Mouse (Mus musculus): Measurements from ENCODE around the gene Pemt. TPM values are rescaled to one million over a fixed set of nuclear protein-coding genes. Genes with fewer than 3 reads are reported as not detected.

The Pemt gene
- polyA plus RNA-seq, 1 experiment from 2014 or later: 6.1 TPM

DNA sequence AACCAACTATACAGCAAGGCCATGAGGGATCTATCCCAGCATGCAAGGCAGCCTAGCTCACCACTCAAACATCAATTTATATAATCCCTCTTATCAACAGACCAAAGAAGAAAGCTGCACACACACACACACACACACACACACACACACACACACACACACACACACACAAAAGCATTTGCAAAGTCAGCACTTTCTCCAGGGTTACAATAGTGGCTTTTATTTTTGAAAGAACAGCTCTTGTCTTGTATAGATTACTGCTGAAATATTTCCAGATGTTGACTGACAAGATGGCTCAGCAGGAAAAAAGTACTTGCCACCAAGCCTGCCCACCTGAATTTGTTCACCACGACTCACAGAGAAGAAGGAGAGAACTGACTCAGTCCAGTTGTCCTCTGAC is 19.0 kb upstream of the Pemt start:
- 68% methylated on average over 1 of the region's 1 CpGs for WGBS
- Histone ChIP-seq H3K9me3 (ENCODE audit: control insufficient read depth, low read length) (no peaks in the 10 kb centered on the region), H3K4me3 (ENCODE audit: low read depth, low read length) (no peak overlapping the region), H3K9ac (ENCODE audit: low read length) (no peak overlapping the region), H3K4me1 (ENCODE audit: control insufficient read depth, insufficient read depth, low read length) (no peaks in the 10 kb centered on the region), H3K27me3 (ENCODE audit: control insufficient read depth, insufficient read depth, low read length) (no peaks in the 10 kb centered on the region), H3K36me3 (ENCODE audit: control insufficient read depth, insufficient read depth, low read length) (no peaks in the 10 kb centered on the region), H3K27ac (replicated peaks; ENCODE audit: low read depth, low read length) (no peak overlapping the region), H3K4me2 (ENCODE audit: low read depth, severe bottlenecking) (no peak overlapping the region)
- DNase-seq (ENCODE audit: low spot score) (no peak), ATAC-seq (ENCODE audit: insufficient number of reproducible peaks, low FRiP score, low TSS enrichment, low read depth) (no peak)

DNA sequence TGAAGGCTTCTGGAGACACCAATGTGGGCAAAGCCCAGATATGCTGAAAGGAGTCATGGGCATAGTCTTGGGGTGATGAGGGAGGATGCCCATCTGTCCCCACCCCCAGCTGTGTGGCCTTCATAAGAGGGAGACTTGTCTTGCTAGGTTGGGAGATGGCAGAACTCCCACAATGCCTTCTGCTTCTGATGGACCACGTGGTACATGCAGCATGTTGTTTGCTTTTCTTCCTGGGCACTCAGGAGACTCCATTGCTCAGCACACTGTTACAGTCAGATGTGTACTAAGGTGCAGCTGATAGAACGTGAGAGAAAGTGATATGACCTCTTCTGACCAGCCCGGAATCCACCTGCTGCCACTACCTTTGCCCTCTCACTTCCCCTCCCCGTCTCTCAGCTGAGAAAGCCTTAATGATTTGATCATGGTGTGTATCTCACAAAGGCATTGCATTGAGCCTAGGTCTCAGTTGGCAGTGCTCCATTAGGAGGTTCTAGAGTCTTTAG is 15.3 kb upstream of the Pemt start:
- DNase-seq (ENCODE audit: low spot score) (no peak), ATAC-seq (ENCODE audit: insufficient number of reproducible peaks, low FRiP score, low TSS enrichment, low read depth) (no peak)
- 82% methylated on average over 4 of the region's 4 CpGs for WGBS
- Histone ChIP-seq H3K9me3 (ENCODE audit: control insufficient read depth, low read length) (no peaks in the 10 kb centered on the region), H3K4me1 (ENCODE audit: control insufficient read depth, insufficient read depth, low read length) (no peaks in the 10 kb centered on the region), H3K4me3 (ENCODE audit: low read depth, low read length) (no peak overlapping the region), H3K27me3 (ENCODE audit: control insufficient read depth, insufficient read depth, low read length) (no peaks in the 10 kb centered on the region), H3K4me2 (ENCODE audit: low read depth, severe bottlenecking) (no peak overlapping the region), H3K27ac (replicated peaks; ENCODE audit: low read depth, low read length) (no peak overlapping the region), H3K36me3 (ENCODE audit: control insufficient read depth, insufficient read depth, low read length) (no peaks in the 10 kb centered on the region), H3K9ac (ENCODE audit: low read length) (no peak overlapping the region)

GRCm38 (mm10) chr11:60060026-60060425 is 13.7 kb upstream of the Pemt start:
- Histone ChIP-seq H3K4me3 (ENCODE audit: low read depth, low read length) (no peak overlapping the region), H3K4me1 (ENCODE audit: control insufficient read depth, insufficient read depth, low read length) (no peaks in the 10 kb centered on the region), H3K4me2 (ENCODE audit: low read depth, severe bottlenecking) (no peak overlapping the region), H3K9me3 (ENCODE audit: control insufficient read depth, low read length) (no peaks in the 10 kb centered on the region), H3K27ac (replicated peaks; ENCODE audit: low read depth, low read length) (no peak overlapping the region), H3K36me3 (ENCODE audit: control insufficient read depth, insufficient read depth, low read length) (no peaks in the 10 kb centered on the region), H3K27me3 (ENCODE audit: control insufficient read depth, insufficient read depth, low read length) (no peaks in the 10 kb centered on the region), H3K9ac (ENCODE audit: low read length) (no peak overlapping the region)
- no peak for DNase-seq (ENCODE audit: low spot score)
- ATAC-seq (ENCODE audit: insufficient number of reproducible peaks, low FRiP score, low TSS enrichment, low read depth): no peak
- 92% methylated on average over 2 of the region's 2 CpGs for WGBS

- 78% methylated on average over 10 of the region's 10 CpGs for WGBS
- Histone ChIP-seq H3K27ac (replicated peaks; ENCODE audit: low read depth, low read length) (no peak overlapping the region), H3K27me3 (ENCODE audit: control insufficient read depth, insufficient read depth, low read length) (no peaks in the 10 kb centered on the region), H3K36me3 (ENCODE audit: control insufficient read depth, insufficient read depth, low read length) (no peaks in the 10 kb centered on the region), H3K9ac (ENCODE audit: low read length) (no peak overlapping the region), H3K4me1 (ENCODE audit: control insufficient read depth, insufficient read depth, low read length) (no peaks in the 10 kb centered on the region), H3K4me3 (ENCODE audit: low read depth, low read length) (no peak overlapping the region), H3K9me3 (ENCODE audit: control insufficient read depth, low read length) (no peaks in the 10 kb centered on the region), H3K4me2 (ENCODE audit: low read depth, severe bottlenecking) (no peak overlapping the region)
- DNase-seq (ENCODE audit: low spot score) (no peak), ATAC-seq (ENCODE audit: insufficient number of reproducible peaks, low FRiP score, low TSS enrichment, low read depth) (no peak)
Observed at GRCm38 (mm10) chr11:60058441-60058840, 12.2 kb upstream of the Pemt start.

- WGBS: 78% methylated on average over 2 of the region's 2 CpGs
- H3K36me3 ChIP-seq (ENCODE audit: control insufficient read depth, insufficient read depth, low read length): no peaks in the 10 kb centered on the region
- DNase-seq (ENCODE audit: low spot score) (no peak), ATAC-seq (ENCODE audit: insufficient number of reproducible peaks, low FRiP score, low TSS enrichment, low read depth) (no peak)
- no peak overlapping the region for H3K27ac ChIP-seq (replicated peaks; ENCODE audit: low read depth, low read length)
- H3K27me3 ChIP-seq (ENCODE audit: control insufficient read depth, insufficient read depth, low read length): no peaks in the 10 kb centered on the region
- no peak overlapping the region for H3K4me2 ChIP-seq (ENCODE audit: low read depth, severe bottlenecking)
- no peak overlapping the region for H3K9ac ChIP-seq (ENCODE audit: low read length)
- H3K9me3 ChIP-seq (ENCODE audit: control insufficient read depth, low read length): no peaks in the 10 kb centered on the region
- H3K4me3 ChIP-seq (ENCODE audit: low read depth, low read length): no peak overlapping the region
- no peaks in the 10 kb centered on the region for H3K4me1 ChIP-seq (ENCODE audit: control insufficient read depth, insufficient read depth, low read length)
Observed at GRCm38 (mm10) chr11:60057987-60058386, 11.7 kb upstream of the Pemt start.

DNA sequence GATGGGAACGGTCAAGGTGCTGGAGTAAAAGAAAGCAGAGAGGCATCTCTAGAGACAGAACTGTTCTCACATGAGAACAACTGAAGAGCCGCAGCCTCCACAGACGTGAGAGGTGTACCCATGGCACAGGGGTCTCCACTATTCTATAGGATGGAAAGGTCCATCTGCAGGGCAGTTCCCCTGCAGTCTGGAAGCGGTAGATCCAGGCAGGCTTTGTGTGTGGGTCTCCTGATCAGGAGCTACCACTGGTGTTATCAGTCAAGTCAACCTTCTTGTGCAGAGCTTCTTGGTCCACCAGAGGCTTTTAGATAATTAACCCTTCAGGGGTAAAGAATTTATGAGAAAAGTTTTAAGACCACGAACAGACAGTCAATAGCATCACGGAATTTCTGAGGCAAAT is 10.2 kb upstream of the Pemt start:
- no peaks in the 10 kb centered on the region for H3K36me3 ChIP-seq (ENCODE audit: control insufficient read depth, insufficient read depth, low read length)
- ATAC-seq (ENCODE audit: insufficient number of reproducible peaks, low FRiP score, low TSS enrichment, low read depth): no peak

GRCm38 (mm10) chr11:60048841-60049240 is 2.6 kb upstream of the Pemt start:
- Histone ChIP-seq H3K4me2 (ENCODE audit: low read depth, severe bottlenecking) (no peak overlapping the region), H3K27ac (replicated peaks; ENCODE audit: low read depth, low read length) (no peak overlapping the region), H3K9me3 (ENCODE audit: control insufficient read depth, low read length) (no peaks in the 10 kb centered on the region), H3K4me1 (ENCODE audit: control insufficient read depth, insufficient read depth, low read length) (0 out of 2 replicates have a peak, but pooled peaks cover 3% of the 10 kb centered on the region), H3K4me3 (ENCODE audit: low read depth, low read length) (no peak overlapping the region), H3K9ac (ENCODE audit: low read length) (no peak overlapping the region), H3K27me3 (ENCODE audit: control insufficient read depth, insufficient read depth, low read length) (no peaks in the 10 kb centered on the region), H3K36me3 (ENCODE audit: control insufficient read depth, insufficient read depth, low read length) (no peaks in the 10 kb centered on the region)
- DNase-seq (ENCODE audit: low spot score): no peak
- ATAC-seq (ENCODE audit: insufficient number of reproducible peaks, low FRiP score, low TSS enrichment, low read depth): no peak
- 96% methylated on average over 2 of the region's 2 CpGs for WGBS

More for the DNA sequence above, 10.2 kb upstream of the Pemt start:
- H3K27ac ChIP-seq (replicated peaks; ENCODE audit: low read depth, low read length): no peak overlapping the region
- no peak overlapping the region for H3K9ac ChIP-seq (ENCODE audit: low read length)
- 80% methylated on average over 6 of the region's 6 CpGs for WGBS
- no peak overlapping the region for H3K4me2 ChIP-seq (ENCODE audit: low read depth, severe bottlenecking)
- H3K9me3 ChIP-seq (ENCODE audit: control insufficient read depth, low read length): no peaks in the 10 kb centered on the region
- H3K27me3 ChIP-seq (ENCODE audit: control insufficient read depth, insufficient read depth, low read length): no peaks in the 10 kb centered on the region
- DNase-seq (ENCODE audit: low spot score): no peak
- no peak overlapping the region for H3K4me3 ChIP-seq (ENCODE audit: low read depth, low read length)
- no peaks in the 10 kb centered on the region for H3K4me1 ChIP-seq (ENCODE audit: control insufficient read depth, insufficient read depth, low read length)

GRCm38 (mm10) chr11:60045676-60046057 is 622 bp downstream of the Pemt start:
- H3K4me3 ChIP-seq (ENCODE audit: low read depth, low read length): peak overlapping the region; percentile 55
- H3K27ac ChIP-seq (replicated peaks; ENCODE audit: low read depth, low read length): 0 out of 2 replicates have a peak overlapping the region, but pooled peaks have one; percentile 69
- ATAC-seq (ENCODE audit: insufficient number of reproducible peaks, low FRiP score, low TSS enrichment, low read depth) (no peak), DNase-seq (ENCODE audit: low spot score) (no peak)
- peak overlapping the region; percentile 37; the same call in 1 of the 2 replicates for H3K9ac ChIP-seq (ENCODE audit: low read length)
- H3K36me3 ChIP-seq (ENCODE audit: control insufficient read depth, insufficient read depth, low read length): no peaks in the 10 kb centered on the region
- WGBS: 10% methylated on average over 3 of the region's 3 CpGs
- H3K4me1 ChIP-seq (ENCODE audit: control insufficient read depth, insufficient read depth, low read length): 0 out of 2 replicates have a peak, but pooled peaks cover 3% of the 10 kb centered on the region
- peak overlapping the region; percentile 54 for H3K4me2 ChIP-seq (ENCODE audit: low read depth, severe bottlenecking)
- no peaks in the 10 kb centered on the region for H3K9me3 ChIP-seq (ENCODE audit: control insufficient read depth, low read length)
- no peaks in the 10 kb centered on the region for H3K27me3 ChIP-seq (ENCODE audit: control insufficient read depth, insufficient read depth, low read length)

DNA sequence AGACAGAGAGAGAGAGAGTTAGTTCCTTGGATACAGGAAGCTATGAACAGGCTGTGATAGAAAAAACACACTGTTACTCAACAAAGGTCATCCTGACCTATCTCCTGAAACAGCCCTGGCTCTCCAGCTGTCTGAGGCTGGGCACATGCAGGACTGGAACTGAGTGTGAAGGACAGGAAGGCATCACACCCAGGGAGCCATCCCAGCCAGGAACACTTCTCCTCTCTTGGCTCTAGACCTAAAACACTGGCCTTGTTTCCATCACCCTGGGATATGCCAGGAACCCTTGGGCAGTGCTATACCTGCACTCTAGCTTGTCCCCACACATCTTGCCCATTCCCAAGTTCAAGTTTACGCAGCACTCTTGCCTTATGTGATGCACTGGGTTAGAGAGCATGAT is 1.5 kb downstream of the Pemt start:
- H3K4me2 ChIP-seq (ENCODE audit: low read depth, severe bottlenecking): no peak overlapping the region
- H3K27ac ChIP-seq (replicated peaks; ENCODE audit: low read depth, low read length): no peak overlapping the region
- no peak for ATAC-seq (ENCODE audit: insufficient number of reproducible peaks, low FRiP score, low TSS enrichment, low read depth)
- H3K9ac ChIP-seq (ENCODE audit: low read length): no peak overlapping the region
- H3K9me3 ChIP-seq (ENCODE audit: control insufficient read depth, low read length): no peaks in the 10 kb centered on the region
- H3K27me3 ChIP-seq (ENCODE audit: control insufficient read depth, insufficient read depth, low read length): no peaks in the 10 kb centered on the region
- H3K4me1 ChIP-seq (ENCODE audit: control insufficient read depth, insufficient read depth, low read length): 0 out of 2 replicates have a peak, but pooled peaks cover 3% of the 10 kb centered on the region
- no peaks in the 10 kb centered on the region for H3K36me3 ChIP-seq (ENCODE audit: control insufficient read depth, insufficient read depth, low read length)
- no peak for DNase-seq (ENCODE audit: low spot score)
- H3K4me3 ChIP-seq (ENCODE audit: low read depth, low read length): no peak overlapping the region
- 96% methylated on average over 1 of the region's 1 CpGs for WGBS
